Mouse (Mus musculus) left cerebral cortex, postnatal 25 days (tissue): ENCODE data around the gene 4930503B20Rik. TPM values are rescaled to one million over a fixed set of nuclear protein-coding genes. Genes with fewer than 3 reads are reported as not detected.

ENCODE experiments used
- DNase-seq, 2 experiments: peaks; one replicate each; pipeline ENCODE4 v3.0.0; 2022; ENCODE audit warnings: low spot score in 2 of 2, mixed read lengths in 1 of 2
- intact Hi-C: fragments of 180-260 bp; cut with DNase I; formaldehyde crosslinking; loops from one replicate; pipeline ENCODE4 v1.15.1; 2025
- total RNA-seq, 2 experiments: library from RNA; stranded (reverse); gene quantifications; 2 replicates each; pipeline ENCODE4 v1.2.3; 2021

The 4930503B20Rik gene
- total RNA-seq, 2 experiments from 2014 or later: 0.37 TPM; not detected in 1

- intact Hi-C loops: no loop called here
- no peak for DNase-seq
Measured at GRCm38 (mm10) chr3:146657433-146657832, 6.3 kb upstream of the 4930503B20Rik start.

GRCm38 (mm10) chr3:146655111-146655577 is 4.0 kb upstream of the 4930503B20Rik start:
- intact Hi-C loops: no loop called here
- DNase-seq: no peak

DNA sequence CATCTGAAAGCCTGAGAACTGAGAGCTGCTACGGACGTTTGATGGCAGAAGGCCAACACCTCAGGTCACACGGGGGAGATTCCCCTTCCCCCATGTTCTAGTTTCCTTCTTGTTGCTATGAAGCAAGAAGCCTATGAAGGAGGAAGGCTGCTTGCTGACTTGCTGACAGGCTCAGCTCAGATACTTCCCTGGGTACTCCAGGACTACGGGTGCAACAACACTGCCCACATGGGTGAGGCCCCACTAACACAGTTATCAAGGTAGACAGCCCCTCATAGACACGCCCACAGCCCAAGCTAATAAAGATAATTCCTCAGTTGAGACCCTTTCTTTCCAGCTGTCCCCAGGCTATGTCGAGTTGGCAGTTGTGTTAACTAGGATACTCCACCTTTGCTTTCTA is 2.6 kb upstream of the 4930503B20Rik start:
- no peak for DNase-seq
- intact Hi-C loops: no loop called here

DNA sequence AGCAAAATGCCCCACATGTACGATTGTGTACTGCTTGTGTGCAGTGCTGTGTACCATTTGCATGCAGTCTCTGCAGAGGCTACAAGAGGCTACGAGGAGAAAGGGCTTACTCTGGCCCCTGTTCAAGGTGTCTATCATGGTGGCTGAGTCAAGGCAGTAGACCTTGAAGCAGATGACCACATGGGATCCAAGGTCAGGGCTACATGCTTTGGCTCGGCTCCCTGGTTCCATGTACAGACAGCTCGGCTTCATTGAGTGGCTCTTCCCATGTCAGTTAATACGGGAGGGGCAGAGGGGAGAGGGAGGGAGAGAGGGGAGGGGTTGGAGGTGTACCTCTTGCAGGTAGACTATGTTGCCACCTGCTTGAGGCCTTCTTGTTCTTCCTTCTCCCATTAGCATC is 1.3 kb upstream of the 4930503B20Rik start:
- intact Hi-C loops: no loop called here
- DNase-seq: no peak

DNA sequence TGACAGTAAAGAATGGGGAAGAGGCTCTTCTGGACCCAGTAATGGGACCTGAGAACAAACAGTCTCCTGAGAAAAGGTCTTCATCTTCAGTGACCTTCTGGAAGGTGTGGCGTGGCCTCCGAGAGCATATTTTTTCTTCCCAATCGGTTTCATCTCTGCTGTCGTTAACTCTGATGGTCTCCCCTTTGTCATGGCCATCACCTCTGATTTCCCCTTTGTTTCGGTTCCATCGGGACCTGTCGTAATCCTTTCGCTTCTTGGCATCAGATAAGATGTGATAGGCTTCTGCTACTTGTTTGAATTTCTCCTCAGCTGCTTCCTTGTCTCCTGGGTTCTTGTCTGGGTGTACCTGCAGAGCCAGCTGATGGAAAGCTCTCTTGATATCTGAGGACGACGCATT is 401 bp downstream of the 4930503B20Rik start:
- DNase-seq: no peak
- intact Hi-C loops: no loop called here

- no peak for DNase-seq
- intact Hi-C loops: no loop called here
Measured at GRCm38 (mm10) chr3:146649311-146649894, 1.7 kb downstream of the 4930503B20Rik start.

DNA sequence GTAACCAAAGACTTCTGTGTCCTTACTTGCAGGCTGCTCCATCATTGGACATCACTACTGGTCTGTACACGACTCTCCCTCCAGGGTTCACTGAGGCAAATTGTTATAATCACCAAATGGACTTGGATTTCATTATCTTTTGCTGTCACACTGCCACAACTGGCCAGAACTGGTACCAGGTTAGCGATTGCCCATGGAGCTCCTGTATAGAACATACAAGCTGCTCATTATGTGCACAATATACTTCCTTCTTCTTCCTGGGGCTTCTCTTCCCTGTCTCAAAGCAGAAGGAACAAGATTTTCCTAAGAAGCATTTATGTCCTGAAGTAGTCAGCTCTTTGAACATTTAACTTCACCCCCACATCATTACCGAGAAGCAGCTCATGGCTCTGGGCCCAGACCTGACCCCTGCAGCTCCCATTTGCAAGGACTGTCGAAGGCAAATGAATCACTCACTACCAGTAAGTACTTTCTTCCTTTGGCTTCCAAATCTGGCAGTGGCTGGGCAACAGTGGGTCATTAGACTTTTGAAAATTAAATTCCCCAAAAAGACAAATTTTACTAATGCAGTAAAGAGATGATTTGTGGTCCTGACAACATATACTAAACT is 9.2 kb downstream of the 4930503B20Rik start:
- DNase-seq: no peak
- intact Hi-C loops: no loop called here

DNA sequence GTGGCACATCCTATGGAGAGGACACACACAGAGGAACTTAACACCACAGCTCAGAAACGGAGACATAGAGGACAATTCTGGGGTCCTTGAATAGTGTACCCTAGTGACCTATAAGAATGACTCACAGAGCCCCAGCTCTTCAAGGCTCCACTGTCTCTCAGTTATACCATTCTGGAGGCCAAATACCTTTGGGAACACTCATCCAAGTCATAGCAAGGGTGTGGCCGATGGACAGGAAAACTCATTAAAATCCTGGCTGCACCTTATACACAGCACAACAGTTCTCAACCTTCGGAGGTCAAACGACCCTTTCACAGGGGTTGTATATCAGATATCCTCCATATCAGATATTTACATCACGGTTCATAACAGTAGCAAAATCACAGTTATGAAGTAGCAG is 18.6 kb downstream of the 4930503B20Rik start:
- no peak for DNase-seq
- intact Hi-C loops: no loop called here

DNA sequence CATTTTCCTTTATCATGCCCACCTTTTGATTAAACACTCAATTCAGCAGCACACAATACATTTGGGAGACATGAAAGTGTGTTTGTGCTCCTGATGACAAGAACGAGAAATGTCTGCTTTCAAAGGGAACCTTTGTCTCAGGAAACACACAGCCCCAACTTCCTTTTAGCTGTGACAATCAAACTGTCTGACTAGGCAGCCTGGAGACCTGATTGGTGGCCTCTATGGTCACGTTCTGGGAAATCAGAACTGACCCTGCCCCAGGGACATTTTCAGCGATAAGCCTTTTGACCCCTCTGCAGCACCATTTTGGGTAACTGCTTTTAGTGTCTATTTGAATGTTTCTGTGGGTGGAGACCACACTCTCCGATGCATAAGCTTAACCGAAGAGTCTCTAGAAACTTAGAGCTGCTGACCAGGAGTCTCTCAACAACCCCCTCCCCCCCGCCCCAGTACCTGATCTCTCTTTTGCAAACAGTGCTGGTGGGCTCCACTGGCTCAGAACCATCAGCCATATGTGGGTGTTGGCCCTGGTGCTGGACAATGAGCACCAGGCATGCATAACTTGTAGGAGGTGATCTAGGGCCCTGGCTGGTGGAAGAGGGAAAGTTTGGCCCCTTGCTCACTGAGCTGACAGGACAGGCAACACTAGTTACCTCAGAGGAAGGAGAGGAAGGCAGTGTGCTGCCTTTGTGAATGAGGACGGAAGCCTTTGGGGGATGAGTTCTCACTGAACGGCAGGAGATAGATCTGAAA is 22.7 kb downstream of the 4930503B20Rik start:
- intact Hi-C loops: no loop called here
- no peak for DNase-seq

GRCm38 (mm10) chr3:146625766-146626165 is 25.4 kb downstream of the 4930503B20Rik start:
- peak; percentile 31 to 83 for DNase-seq

GRCm38 (mm10) chr3:146621966-146622365 is 29.2 kb downstream of the 4930503B20Rik start:
- intact Hi-C loops: loop anchor here (1.0 to 5.0 kb wide), 5 partner anchors 57 to 275 kb away; no protein-coding TSS in a partner anchor
- DNase-seq: peak; percentile 37 to 92

More at GRCm38 (mm10) chr3:146625766-146626165, 25.4 kb downstream of the 4930503B20Rik start:
- intact Hi-C loops: loop anchor here (1.0 kb wide), 1 partner anchor 86 kb away; no protein-coding TSS in a partner anchor

DNA sequence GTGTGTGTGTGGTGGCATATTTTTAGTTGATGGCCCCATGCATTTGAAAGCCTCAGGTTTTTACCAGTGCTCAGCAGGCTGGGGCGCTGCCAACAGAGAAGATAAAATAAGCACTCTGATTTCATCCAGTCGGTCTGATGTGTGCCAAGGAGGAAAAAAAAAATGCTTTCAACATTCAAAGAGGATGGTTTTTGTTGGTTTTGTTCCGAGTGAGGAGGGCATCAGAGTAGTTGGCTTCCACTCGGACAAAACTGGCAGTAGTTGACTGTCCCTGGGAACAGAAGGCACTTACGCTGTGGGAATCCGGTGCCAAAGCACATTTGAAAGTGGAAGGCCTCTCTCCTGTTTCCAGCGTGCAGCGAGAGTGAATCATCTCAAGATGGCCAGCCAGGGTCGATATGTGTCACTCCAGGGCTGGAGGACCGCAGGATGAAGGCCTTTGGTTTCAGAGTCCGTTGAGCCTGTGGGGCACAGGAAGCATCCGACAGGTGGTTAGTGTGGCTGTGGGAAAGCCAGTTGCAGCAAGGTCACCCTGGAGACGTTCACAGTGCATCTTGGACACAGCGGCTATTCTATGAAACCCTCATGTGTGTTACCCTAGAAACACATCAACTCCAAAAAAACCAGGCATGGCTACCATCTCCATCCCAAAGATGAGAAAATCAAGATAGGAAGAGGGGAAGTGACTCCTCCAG is 30.4 kb downstream of the 4930503B20Rik start:
- peak; percentile 86 to 97 for DNase-seq
- intact Hi-C loops: loop anchor here (1.0 to 5.0 kb wide), 5 partner anchors 22 to 273 kb away; no protein-coding TSS in a partner anchor

DNA sequence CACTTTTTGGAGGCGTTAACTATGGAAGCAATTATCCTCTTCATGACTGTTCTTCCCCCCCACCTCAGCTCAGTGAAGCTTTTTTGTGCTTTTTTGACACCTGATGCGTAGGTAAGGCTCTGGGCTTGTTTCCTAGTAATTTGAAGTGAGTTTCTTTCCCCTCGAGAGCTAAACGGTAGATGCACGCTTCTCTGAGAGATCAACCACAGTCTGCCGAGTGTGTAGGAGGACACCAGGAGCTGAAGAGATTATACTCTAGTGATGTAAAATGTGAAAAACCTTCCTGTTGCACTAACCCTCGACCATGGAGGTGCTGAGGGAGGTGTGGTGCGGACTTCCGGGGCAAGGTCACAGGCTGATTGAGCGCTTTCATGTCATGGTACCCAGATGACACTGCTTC is 31.0 kb downstream of the 4930503B20Rik start:
- peak; percentile 59 to 92 for DNase-seq
- intact Hi-C loops: loop anchor here (1.0 to 5.0 kb wide), 5 partner anchors 22 to 273 kb away; no protein-coding TSS in a partner anchor

DNA sequence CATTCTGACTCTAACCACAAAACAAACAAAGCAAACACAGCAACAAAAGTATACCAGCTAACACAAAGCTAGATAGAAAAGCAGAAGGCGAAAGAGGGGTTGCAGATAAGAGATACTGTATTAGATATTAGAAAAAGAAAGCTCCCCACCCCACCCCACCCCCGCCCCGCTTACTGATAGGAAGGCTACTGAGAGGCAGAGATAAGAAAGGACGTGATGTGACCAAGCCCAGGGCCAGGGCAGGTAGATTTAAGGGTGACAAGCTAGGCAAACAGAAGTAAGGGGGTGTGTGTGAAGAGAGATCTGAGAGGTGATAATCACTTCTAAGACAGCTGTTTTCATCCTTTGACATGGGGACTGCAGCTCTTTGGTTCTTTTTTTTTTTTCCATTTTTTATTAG is 32.8 kb downstream of the 4930503B20Rik start:
- DNase-seq: no peak
- intact Hi-C loops: no loop called here

DNA sequence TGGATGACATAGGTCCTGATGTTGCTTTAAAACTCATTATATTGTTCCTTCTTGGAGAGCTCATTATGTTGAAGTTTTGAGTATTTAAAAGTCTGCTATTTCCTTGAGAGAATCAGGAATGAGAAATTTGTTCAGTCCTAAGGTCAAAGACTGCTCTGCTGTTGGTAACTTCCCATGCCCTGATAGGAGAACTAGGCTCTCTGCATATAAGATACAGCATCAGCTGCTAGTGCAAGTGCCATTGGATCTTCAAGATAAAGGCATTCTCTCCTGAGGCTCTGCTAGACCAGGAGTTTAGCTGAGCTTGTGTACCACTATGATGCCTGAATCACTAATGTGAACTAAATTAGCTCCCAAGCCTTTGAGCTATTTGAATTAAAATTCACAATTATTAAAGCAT is 33.2 kb downstream of the 4930503B20Rik start:
- DNase-seq: no peak
- intact Hi-C loops: no loop called here

DNA sequence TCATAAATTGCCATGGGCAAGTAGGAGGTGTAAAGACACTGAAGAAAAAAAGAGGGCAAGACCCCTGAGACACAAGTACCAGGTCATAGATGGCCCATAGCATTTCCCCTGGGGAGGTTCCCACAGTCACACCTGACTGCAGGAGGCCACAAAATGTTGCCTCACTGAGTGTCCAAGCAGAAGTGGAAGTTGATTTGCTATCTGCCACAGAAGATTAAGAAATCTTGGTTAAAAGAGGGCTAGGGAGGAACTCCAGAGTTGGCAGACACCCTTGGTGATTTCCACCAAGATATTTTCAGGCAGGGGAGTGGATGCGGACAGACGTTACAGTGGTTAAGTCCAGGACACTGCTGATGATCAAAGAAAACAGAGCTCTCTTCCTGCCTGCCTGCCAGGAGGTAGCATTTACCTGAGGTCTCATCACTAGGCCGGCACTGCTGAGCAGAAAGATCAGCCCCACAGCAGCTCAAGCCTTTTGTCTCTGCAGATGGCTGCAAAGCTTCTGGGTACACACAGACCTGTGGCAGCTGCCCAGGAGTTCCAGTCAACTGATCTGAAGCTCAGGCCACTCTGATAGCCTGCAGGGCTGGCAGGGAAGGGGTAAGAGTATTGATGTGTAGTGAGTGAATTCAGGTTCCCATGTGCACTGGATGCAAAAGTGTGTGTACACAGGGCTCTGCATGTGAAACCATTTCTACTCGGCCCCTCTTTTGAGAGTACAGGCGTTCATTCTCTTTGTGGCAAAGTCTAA is 34.4 kb downstream of the 4930503B20Rik start:
- no peak for DNase-seq
- intact Hi-C loops: no loop called here

DNA sequence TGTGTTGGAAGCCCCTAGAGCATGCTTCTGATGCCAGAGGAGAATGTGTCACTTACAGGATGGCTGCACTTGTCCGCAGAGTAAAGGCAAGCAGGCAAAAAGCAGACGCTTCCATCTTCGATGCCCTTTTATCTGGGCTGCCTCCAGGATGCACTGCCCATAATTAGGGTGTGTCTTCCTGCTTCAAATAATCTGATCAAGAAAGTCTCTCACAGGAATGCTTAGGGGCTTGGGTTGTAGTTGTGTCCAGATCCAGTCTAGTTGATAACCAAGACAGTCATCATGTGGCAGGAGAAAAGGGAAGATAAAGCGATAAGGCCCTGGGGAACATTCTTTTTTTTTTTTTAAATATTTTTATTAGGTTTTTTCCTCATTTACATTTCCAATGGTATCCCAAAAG is 35.6 kb downstream of the 4930503B20Rik start, which contains the start of gene Dnase2b:
TSS of gene Dnase2b (minus strand) at position 101 of the 400 bp plus-strand sequence.
- DNase-seq: no peak
- intact Hi-C loops: no loop called here

DNA sequence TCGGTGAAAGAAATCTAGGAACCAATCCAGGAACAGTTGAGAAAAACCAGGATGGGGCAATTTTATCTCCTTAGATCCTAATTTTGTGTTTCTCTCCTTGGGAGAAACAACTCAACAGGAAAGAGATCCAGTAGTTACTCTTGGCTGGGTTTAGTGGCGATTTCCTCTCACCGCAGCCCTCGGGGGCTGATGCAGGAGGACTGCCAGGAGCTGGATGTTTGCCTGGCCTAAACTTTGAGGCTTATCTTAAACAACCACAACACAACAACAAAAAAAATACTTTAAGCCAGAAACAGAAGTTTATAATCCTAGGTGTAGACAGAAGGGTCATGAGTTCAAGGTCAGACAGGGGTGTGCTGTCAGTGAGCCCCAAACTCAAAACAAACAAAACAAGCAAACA is 39.3 kb downstream of the 4930503B20Rik start:
- intact Hi-C loops: no loop called here
- no peak for DNase-seq

DNA sequence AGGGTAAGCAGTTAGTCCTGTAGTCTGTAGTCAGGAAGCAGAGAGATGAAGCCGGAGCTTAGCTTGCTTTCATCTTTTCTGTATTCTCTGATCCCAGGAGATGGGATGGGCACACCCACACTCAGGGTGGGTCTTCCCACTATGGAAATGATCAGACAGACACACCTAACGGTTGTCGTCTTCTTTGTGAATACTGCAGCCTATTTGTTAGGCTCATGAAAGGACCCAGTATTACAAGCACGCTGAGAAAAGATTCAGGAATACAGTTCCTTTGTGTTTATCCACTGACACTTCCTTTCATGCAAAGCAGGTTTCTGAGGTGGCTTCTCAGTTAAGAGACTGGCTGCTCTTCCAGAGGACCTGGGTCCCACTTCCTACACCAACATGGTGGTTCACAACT is 39.9 kb downstream of the 4930503B20Rik start:
- no peak for DNase-seq
- intact Hi-C loops: no loop called here
